Mouse (Mus musculus): ENCODE measurements around the gene Smg5. TPM values are rescaled to one million over a fixed set of nuclear protein-coding genes. Genes with fewer than 3 reads are reported as not detected.

Gene Smg5
- polyA plus RNA-seq, 1 experiment from 2014 or later, result 35.2 TPM

GRCm38 (mm10) chr3:88411681-88412080 lies 75.6 kb downstream of the Smg5 start:
- H3K9ac ChIP-seq (ENCODE audit: low read depth, low read length), result no peak overlapping the region
- no peaks in the 10 kb centered on the region for H3K27me3 ChIP-seq (ENCODE audit: control insufficient read depth, insufficient read depth, low read length)
- ATAC-seq (replicated peaks; ENCODE audit: insufficient number of reproducible peaks, low FRiP score, low TSS enrichment), result no peak
- H3K36me3 ChIP-seq (ENCODE audit: control insufficient read depth, insufficient read depth, low read length), result no peaks in the 10 kb centered on the region
- WGBS (ENCODE audit: insufficient replicate concordance), result 82% methylated on average over 4 of the region's 4 CpGs
- no peaks in the 10 kb centered on the region for H3K9me3 ChIP-seq (replicated peaks; ENCODE audit: control insufficient read depth, low read length)
- H3K27ac ChIP-seq (ENCODE audit: low read depth, low read length), result no peak overlapping the region
- peaks cover 18% of the 10 kb centered on the region for H3K4me1 ChIP-seq (ENCODE audit: control insufficient read depth, insufficient read depth, low read length)
- no peak overlapping the region for H3K4me2 ChIP-seq
- H3K4me3 ChIP-seq (ENCODE audit: low read depth, low read length), result no peak overlapping the region

Other genes starting within 250 kb of the Smg5 start
- 39.8 and 45.1 TPM in 2 replicates for gene Mef2d, start 193.9 kb upstream of the Smg5 start, polyA plus RNA-seq (2014; fragmentation: Nextera tagmentation; extraction: Ambion mirVana)
- 0.10 TPM in 1 of 2 replicates, not detected in the other for gene Rhbg, start 81.6 kb upstream of the Smg5 start, polyA plus RNA-seq (2014; fragmentation: Nextera tagmentation; extraction: Ambion mirVana)
- 0.31 TPM in 1 of 2 replicates, not detected in the other for gene Gm38392, start 49.0 kb upstream of the Smg5 start, polyA plus RNA-seq (2014; fragmentation: Nextera tagmentation; extraction: Ambion mirVana)
- 12.8 and 14.9 TPM in 2 replicates for gene Tsacc, start 39.3 kb upstream of the Smg5 start, polyA plus RNA-seq (2014; fragmentation: Nextera tagmentation; extraction: Ambion mirVana)
- gene Cct3, start 39.1 kb upstream of the Smg5 start, polyA plus RNA-seq (2014; fragmentation: Nextera tagmentation; extraction: Ambion mirVana), result 491 and 516 TPM in 2 replicates
- gene Glmp, start 11.2 kb upstream of the Smg5 start, polyA plus RNA-seq (2014; fragmentation: Nextera tagmentation; extraction: Ambion mirVana), result 106 and 118 TPM in 2 replicates
- 1.3 TPM in 2 replicates for gene Tmem79, start 112 bp upstream of the Smg5 start, polyA plus RNA-seq (2014; fragmentation: Nextera tagmentation; extraction: Ambion mirVana)
- gene Paqr6, start 28.3 kb downstream of the Smg5 start, polyA plus RNA-seq (2014; fragmentation: Nextera tagmentation; extraction: Ambion mirVana), result 2.7 and 3.0 TPM in 2 replicates
- gene Bglap3, start 36.5 kb downstream of the Smg5 start, polyA plus RNA-seq (2014; fragmentation: Nextera tagmentation; extraction: Ambion mirVana), result not detected in 2 replicates
- gene Bglap2, start 42.4 kb downstream of the Smg5 start, polyA plus RNA-seq (2014; fragmentation: Nextera tagmentation; extraction: Ambion mirVana), result not detected in 2 replicates
- not detected in 2 replicates for gene Bglap, start 48.2 kb downstream of the Smg5 start, polyA plus RNA-seq (2014; fragmentation: Nextera tagmentation; extraction: Ambion mirVana)
- gene Pmf1, start 74.1 kb downstream of the Smg5 start, polyA plus RNA-seq (2014; fragmentation: Nextera tagmentation; extraction: Ambion mirVana), result 115 and 118 TPM in 2 replicates
- 14.8 and 15.6 TPM in 2 replicates for gene Slc25a44, start 88.9 kb downstream of the Smg5 start, polyA plus RNA-seq (2014; fragmentation: Nextera tagmentation; extraction: Ambion mirVana)
- 0.80 and 0.92 TPM in 2 replicates for gene Sema4a, start 124.9 kb downstream of the Smg5 start, polyA plus RNA-seq (2014; fragmentation: Nextera tagmentation; extraction: Ambion mirVana)
- 78.2 and 82.0 TPM in 2 replicates for gene Lmna, start 173.7 kb downstream of the Smg5 start, polyA plus RNA-seq (2014; fragmentation: Nextera tagmentation; extraction: Ambion mirVana)
- 16.5 and 16.9 TPM in 2 replicates for gene Mex3a, start 196.1 kb downstream of the Smg5 start, polyA plus RNA-seq (2014; fragmentation: Nextera tagmentation; extraction: Ambion mirVana)
- 0.21 TPM in 1 of 2 replicates, not detected in the other for gene Rab25, start 212.0 kb downstream of the Smg5 start, polyA plus RNA-seq (2014; fragmentation: Nextera tagmentation; extraction: Ambion mirVana)
- gene Lamtor2, start 216.8 kb downstream of the Smg5 start, polyA plus RNA-seq (2014; fragmentation: Nextera tagmentation; extraction: Ambion mirVana), result 86.9 and 110 TPM in 2 replicates
- gene Ubqln4, start 217.5 kb downstream of the Smg5 start, polyA plus RNA-seq (2014; fragmentation: Nextera tagmentation; extraction: Ambion mirVana), result 48.8 and 49.5 TPM in 2 replicates
- gene Ssr2, start 239.6 kb downstream of the Smg5 start, polyA plus RNA-seq (2014; fragmentation: Nextera tagmentation; extraction: Ambion mirVana), result 206 and 229 TPM in 2 replicates